Mouse (Mus musculus) CD4-positive, CD25-positive, alpha-beta regulatory T cell, adult 2 months (primary cell): ENCODE measurements around the gene Ift57.

Source experiments
- DNase-seq: peaks from one replicate; pipeline ENCODE4 v3.0.0-alpha.2; 2012; ENCODE audit warnings: low read depth, low spot score

Gene Ift57

DNA sequence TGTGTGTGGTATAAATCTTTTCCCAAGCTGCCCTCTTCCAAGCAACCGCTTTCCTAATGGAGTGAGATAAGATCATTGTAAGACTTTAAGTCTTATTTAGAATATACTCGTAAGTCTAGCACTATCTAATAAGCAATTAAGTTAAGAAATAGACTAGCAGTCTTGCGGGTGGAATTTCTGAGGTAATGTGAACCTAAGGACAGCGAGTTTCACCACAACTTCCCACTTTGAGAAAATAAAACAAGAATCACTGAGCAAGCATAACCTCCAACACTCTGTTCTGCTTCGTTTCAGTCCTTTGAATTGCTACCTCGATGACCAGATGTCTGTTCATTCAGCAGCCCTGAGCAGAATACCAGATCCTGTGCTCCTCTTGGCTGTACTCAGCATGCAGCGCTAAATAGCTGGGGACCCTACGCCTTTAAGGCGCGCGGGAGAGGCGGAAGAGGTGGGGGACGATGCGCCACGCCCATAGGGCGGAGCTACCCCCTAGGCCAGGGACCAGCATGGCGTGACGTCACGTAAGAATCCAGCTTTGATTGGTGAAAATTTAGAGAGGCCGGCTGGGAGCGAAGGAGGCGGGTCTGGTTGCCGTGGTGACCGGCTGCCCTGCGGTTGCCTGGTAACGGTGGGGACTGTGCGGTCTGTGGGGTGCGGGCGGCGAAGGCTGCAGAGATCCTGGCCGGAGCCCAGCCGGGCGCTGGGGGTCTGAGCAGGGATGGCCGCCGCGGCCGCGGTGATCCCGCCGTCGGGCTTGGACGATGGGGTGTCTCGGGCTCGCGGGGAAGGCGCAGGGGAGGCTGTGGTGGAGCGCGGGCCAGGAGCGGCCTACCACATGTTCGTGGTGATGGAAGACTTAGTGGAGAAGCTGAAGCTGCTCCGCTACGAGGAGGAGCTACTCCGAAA lies at the start of gene Ift57:
TSS of gene Ift57 (plus strand) at position 614 of the 906 bp plus-strand sequence.
- peak; percentile 99 for DNase-seq

DNA sequence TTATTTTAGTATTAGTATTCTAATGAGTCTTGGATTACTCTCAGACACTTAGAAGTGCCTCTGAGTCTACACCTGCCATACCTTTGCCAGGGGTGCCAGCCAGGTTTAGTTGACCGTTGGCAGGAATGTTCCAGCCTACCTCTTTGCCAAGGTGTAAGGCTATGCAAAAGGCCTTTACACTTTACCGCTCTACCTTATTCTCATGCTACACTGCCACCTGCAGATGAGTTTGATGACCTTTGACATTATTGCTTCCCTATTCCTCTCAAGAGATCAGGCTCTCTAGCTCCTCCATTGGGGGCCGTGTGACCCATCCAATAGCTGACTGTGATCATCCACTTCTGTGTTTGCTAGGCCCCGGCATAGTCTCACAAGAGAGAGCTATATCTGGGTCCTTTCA lies 41.9 kb upstream of the Ift57 start:
- DNase-seq = peak; percentile 15

DNA sequence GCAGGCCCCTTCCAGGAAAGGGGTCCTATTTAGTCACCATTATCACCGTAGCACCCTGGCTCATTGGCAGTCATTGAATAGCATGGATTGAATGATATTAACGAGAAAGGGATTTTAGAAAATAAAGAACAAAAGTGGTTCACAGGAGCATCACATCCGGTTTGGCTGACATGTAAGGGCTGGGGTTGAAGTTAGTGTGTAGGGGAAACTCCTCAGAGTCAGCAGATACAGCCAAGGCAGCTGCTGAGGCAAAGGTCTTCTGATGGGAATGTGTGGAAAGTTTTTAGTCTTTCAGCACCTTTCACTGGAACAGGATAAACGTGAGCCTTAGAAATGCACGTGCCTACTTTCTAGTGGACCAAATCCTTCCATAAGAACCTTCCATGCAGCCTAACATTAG lies 41.0 kb upstream of the Ift57 start:
- peak; percentile 42 for DNase-seq

DNA sequence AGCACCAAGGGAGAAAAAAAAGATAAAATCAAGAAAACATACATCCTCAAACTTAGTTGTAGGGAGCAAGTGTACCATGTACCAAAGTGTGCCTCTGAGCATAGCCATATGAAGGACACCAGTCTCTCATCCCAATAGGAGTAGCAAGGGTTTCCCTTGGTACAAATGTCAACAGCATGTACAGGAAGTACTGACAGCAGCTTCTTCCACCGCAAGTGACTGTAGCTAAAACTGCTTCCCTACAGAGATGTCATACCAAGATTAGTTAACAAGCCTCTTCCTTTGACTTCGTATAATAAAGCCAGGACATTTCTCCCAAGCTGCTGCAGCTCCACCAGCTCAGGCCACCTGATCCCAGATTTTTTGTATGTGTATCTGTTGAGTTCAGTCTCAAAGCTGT lies 39.9 kb upstream of the Ift57 start:
- peak; percentile 4 for DNase-seq

DNA sequence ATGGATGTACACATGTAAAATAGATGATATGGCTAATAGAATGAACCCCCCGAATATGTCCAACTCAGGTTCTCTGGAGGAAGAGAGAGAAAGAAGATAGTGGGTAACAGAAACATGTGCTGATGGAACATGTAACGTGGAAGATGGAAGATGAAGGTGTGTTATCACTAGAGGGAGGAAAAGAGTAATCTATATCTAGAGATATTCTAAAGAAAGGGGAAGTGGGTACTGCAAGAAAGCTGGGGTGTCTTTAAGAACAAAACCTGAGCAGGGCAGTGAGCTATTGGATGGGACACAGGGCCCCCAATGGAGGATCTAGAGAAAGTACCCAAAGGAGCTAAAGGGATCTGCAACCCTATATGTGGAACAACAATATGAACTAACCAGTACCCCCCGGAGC lies 38.9 kb upstream of the Ift57 start:
- no peak for DNase-seq

DNA sequence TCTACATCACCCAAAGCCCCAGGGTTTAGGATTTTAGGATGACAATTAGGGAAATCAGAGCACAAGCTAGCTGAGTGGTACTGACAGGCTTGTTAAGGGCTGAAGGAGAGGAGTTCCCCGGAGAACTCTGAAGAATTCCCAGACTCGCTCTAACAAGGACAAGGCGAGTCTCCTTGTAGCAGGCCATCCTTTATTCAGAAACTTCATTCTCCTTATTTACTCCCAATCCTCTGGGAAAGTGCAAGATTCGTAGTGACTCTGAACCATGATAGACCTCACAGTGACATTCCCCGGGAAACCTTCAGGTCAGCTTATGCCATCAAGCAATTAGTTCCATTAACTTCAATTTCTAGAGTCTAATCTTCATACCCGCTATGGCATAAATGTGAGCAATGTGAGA lies 36.8 kb upstream of the Ift57 start:
- no peak for DNase-seq

DNA sequence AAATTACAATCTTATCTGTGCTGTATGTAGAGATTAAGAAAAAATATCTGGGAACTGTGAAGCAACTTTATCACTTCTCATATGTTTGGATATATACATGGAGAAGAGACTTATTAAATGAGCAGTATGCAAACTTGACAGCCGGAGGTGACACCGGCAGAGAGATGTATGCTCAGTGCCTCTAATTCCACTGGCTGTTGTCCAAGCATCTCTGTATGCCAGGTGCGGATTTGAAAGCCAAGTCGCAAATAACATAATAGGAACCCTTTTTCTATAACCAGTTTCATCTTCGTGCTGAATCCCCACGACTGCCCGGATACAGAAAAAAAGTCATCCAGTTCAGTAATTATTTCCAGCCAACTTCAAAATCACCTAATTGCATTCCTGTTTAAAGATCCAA lies 34.4 kb upstream of the Ift57 start:
- DNase-seq = no peak

DNA sequence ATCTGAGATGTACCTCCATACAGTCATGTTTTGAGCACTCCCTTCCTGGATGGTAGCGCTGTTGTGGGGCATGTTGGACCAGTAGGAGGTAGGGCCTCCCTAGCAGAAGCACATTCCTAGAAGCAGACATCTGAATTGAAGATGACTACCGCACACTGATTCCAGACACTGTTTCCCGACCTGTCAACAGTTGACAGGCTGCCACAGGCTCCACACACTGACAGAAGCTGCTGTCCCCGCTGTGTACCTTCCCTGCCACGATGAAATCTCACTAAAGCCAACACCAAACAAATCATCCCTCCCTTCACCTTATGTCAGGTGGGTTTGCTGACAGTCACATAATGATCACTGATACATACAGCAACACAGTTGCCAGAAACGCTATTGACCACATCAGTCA lies 19.4 kb upstream of the Ift57 start:
- DNase-seq = no peak

DNA sequence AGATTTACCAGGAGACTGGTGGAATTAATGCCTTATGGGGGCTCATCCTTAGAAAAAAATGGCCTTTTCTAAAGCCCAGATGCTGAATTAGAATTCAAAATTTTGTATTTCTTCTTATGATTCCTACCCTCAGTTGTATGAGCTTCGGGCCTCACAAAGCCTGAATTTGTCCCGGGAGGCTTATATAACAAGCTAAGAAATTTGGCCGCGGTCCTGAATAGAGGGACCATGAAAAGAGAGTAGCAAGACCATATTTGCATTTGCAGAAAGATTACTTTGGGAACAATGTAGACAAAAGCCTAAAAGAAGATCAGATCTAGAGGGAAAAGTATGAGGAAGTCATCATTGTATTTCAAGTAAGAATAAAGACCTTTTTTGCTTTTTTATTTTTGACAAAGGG lies 14.1 kb upstream of the Ift57 start:
- DNase-seq = no peak

DNA sequence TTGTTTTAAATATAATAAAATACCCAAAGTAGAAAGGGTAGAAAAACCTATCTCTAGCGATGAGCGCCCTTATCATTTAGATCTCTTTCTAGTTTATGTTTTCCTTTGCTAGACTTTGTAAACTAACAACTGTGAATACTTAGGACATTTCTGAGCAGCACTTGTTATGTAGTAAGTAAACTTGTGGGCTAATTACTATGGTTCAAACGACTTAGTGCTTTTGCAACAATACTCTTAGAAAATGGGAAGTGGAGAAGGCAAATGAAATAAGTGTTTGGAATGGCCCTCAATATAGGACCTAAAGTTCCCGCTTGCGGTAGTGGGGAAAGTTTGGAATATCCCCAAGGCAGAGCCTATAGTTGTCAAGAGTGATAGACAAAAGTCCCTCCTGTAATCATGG lies 788 bp downstream of the Ift57 start:
- no peak for DNase-seq

DNA sequence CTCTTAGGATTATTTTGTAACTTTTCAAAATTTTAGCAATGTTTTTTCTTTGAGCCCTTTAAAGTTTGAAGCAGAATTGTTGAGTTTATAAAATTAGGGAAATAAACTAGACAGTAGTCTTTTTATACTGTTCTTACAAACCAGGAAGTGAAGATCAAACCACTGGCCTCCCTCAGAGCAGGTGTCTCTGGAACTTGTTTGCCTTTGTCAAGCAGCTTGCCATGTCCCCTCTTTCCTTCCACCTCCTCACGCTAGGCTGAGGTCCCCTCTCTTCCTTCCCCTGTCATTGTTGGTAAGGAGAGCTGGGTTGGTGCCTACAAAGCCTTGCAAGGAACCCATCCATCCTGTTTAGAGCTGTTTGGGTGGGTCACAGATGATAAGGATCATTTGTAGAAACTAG lies 9.0 kb downstream of the Ift57 start:
- peak; percentile 25 for DNase-seq

DNA sequence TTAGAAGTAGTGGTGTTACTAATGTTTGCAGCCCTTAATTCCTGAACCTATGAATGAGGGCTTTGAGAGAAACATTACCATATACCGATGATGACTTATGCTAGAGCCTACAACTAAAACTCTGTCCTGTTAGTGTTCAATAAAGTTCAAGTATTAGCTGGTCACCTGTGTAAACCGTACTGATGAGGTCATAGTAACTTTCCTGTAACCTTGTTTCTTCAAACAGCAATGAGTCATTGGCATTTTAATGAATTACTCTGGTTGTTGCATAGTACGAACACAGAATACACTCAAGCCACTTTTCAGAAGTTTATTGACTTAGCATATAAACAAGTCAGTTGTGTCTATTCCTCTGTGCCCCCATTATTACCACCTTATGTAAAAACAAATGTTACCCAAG lies 11.2 kb downstream of the Ift57 start:
- no peak for DNase-seq

DNA sequence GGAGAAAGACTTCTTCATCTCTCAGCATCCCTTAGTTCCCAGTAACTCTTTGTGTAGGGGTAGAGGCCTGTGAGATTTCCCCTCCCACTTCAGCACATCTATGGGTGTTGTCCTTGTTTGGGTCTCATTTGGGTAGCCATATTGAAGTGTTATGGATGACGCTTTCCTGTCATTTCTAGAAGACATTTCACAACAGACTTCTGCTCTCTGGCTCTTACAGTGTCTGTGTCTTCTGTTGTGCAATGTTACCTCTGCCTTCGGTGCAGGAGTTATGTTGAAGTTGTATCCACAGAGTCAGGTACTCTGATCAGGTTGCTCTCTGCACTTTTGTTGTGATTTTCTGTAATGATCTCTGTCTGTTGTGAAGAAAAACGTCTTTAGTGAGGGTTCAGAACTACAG lies 14.3 kb downstream of the Ift57 start:
- DNase-seq = no peak

DNA sequence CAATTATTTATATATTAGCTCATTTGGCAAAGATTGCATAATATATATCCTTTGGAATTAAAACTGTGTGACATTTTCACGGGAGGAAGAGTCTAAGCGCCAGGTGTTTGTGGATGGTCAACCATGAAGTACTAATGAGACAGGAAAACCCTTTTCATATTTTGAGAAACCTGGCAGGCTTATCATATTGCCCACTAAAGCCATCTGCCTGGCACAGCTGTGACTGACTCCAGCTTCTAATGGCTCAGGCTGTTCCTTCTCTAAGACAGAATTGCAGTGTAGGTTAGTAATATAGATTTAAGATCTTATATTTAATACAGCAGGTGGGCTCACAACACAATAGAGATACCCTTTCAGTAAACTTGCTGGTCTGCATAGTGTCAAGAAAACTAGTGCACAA lies 21.6 kb downstream of the Ift57 start:
- DNase-seq = no peak

DNA sequence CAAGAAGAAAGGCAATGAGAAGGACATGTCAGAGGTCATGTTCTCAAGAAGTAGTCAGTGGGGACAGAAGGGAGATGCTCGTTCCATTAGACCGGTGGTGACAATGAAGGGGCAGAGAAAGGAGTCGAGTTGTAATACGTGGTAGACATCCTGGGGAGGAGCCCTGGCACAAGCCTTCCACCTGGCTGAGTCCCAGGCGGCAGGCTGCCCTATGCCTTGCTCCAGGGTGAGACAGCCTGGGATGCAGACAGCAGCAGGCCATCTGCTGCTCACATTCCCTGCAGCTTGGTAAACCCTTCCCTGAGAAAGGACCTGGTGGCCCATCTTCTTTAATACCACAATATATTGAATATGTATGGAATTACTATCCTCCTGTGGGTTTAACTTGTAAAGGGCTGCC lies 22.6 kb downstream of the Ift57 start:
- no peak for DNase-seq

DNA sequence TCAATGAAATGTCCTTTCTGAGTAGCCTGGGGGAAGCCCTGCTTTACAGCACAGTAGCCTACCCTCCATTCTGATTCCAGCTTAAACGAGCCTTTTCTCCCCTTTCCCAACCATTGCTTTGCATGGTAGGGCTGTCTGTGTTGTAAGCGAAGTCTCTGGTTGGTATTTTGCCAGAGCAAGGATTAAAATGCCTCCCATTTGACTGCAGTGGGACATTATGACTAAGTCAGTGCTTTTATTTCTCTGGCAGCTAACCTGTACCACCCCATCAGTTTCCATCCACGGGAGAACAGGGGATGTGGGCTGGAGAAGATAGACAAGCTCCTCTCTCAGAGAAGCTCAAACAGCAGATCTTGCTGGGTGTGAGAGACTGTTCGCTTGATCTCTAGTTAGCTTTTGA lies 24.2 kb downstream of the Ift57 start:
- no peak for DNase-seq

DNA sequence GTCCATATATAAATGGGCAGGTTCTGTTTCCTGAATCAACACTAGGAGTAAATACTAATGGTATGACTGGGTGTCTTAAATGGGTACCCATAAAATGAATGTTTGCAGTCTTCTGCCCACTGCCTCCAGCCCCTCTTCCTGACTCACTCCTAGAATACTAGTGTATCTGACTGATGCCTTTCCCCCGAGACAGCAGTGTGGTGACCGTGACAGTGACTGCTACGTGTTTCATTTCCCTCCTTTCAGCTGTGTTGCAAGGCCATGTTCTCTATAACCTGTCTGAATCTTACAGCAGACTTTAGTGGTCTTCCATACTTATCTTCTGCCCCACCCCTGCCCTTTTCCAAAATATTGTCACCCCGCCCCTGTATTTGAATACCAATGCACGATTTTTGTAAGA lies 25.2 kb downstream of the Ift57 start:
- no peak for DNase-seq

DNA sequence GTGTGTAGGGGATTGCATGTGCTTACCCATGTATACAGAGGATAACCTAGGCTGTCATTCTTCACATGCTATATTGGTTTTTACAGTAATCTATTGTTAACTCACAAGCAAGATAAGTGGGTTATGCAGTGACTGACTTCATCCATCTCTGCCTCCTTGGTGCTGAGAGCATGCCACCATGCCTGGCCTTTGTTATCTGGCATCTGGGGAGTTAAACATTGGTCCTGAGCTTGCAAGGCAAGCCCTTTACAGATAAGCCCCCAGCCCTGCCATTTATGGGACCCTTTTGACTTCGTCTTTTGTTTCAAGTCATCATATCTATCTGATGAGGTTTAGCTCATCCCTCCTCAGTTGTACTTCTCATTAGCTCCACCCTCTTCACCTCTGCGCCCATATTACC lies 25.9 kb downstream of the Ift57 start:
- DNase-seq = no peak

DNA sequence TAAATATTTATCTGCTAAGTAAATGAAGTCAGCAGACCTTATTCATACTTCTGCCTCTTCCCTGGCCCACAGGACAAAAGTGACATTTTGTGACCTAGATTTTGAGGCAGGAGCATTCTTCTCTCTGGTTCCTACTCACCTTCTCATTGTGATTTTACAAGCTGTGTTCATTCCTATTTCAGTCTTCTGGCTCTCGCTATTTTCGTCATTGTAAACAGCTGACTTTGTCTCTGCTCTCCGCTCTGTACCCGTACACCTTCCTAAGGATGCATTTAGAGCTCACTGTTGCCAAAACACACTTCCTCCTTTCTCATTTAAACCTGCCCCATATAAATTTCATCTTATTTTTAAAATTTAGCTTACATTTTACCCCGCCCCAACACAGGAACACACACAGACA lies 26.4 kb downstream of the Ift57 start:
- DNase-seq = no peak

DNA sequence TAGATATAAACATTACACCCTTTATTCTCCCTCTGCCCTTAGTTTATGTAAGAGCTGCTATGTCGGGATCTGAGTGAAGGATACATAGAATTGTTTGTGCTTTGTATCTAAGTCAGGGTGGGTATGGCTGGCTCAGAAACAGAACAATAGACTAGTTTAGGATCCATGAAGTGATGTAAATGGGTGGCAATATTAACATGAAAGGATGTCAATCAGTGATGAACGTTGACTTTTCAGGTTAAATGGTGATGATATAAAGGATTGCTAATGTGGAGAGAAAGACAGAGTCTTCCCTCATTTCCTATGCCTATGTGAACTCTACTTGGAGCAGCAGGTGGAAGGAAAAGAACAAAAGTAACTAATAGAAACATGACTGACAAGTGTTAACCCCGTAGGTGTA lies 27.2 kb downstream of the Ift57 start:
- DNase-seq = no peak

DNA sequence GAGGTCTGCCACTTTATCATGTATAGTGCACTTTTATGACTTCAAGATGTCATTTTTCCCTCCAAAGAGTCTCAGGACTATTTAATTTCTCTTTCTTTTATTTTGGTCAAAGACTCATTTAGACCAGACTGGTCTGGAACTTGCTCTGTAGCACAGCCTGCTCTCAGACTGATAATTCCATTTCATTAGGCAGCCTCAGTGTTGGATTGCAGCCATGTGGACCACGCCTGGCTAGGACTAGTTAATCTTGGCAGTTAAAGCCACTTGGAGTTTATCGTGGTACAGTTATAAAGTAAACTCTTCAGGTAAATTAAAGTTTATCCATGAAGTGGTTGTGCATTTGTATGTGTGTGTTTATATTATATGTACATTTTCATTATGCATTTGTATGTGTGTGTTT lies 27.7 kb downstream of the Ift57 start:
- DNase-seq = no peak

DNA sequence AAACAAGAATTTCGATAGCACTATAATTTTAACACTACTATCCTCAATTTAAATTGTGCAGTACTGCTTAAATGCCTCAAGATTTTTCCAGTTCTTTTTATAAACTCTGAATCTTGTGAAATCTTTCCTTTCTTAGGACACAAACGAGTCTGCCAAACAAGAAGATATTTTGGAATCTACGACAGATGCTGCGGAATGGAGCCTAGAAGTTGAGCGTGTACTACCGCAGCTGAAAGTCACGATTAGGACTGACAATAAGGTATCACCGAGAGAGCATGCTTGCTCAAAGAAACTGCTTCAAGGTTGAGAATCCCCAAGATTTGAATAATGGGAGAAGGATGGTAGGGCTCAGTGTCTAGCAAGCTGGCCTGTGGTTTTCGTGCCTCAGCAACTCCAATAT lies 37.5 kb downstream of the Ift57 start:
- no peak for DNase-seq

DNA sequence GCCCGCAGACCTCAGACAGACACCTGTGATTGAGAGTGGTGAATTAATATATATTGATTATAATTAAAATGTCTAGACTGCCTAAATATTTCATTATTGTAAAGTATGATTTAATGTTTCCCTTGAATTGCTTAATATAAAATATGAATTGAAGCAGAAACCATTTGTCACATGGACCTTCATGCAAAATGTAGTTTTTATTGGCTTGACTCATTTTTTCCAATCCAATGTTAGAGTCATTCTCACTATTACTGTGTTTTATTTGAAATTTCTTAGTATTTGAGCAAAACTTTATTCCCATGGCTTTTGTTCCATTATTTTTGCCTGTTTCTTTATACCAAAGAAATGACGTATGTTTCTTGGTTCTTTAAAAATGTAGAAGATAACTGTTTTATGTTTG lies 48.3 kb downstream of the Ift57 start:
- no peak for DNase-seq

DNA sequence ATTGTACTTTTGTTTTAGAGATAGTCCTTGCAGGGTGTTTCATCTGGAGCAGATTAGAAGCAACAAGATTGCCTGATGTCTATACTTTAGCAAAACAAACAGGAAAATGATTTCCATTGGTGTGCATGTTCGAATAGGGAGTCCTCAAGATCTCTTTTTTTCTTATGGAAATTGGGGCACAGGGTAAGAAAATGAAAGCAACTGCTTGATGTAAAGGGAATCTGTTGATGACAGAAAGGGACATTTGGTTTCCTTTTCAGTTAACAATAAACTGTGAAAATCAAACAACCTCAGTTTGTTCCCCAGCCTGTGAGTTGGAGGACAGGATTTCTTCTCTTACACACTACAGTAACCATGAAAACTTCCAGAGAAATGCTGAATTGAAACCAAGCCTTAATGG lies 53.9 kb downstream of the Ift57 start:
- DNase-seq = no peak
